Mouse (Mus musculus) brain, embryonic 14.5 days (tissue): Measurements from ENCODE around the gene Amotl1.

Experiments
- CTCF ChIP-seq: fragments of 200-500 bp; IDR thresholded peaks from 2 replicates; pipeline ENCODE4 v1.5.1; 2012; ENCODE audit warnings: inconsistent platforms, mild to moderate bottlenecking, moderate library complexity, borderline replicate concordance; ENCODE audit not compliant: insufficient read depth, insufficient read length; ENCODE audit errors: extremely low read depth
- POLR2A ChIP-seq: fragments of 200-500 bp; IDR thresholded peaks from 2 replicates; pipeline ENCODE4 v1.6.1; 2012; ENCODE audit warnings: mild to moderate bottlenecking, inconsistent platforms, borderline replicate concordance; ENCODE audit not compliant: poor library complexity, insufficient read depth, insufficient read length, severe bottlenecking; ENCODE audit errors: extremely low read depth

DNA sequence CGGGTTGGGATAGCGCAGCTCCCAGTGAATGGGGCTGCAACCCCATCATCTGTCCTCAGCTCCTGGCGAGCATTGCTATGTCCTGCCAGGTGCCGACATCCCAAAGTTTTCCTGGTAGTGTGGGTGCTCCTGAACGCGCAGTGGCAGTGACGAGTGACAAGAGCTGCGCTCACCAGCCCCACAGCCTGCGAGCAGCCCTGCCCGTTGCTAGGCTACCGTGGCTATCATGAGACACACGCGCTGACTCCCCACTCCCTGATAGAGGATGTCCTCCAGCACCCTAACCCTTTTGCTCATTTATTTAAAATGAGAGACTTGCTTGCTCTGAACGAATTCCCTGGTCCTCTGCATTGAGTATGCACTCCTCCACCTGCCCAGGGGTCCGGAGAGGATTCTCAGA lies 10.7 kb downstream of the Amotl1 start:
- TF ChIP-seq CTCF, result no peak
- TF ChIP-seq POLR2A, result no peak
